Mouse (Mus musculus) neural tube, embryonic 12.5 days (tissue): Measurements from ENCODE around the gene Eva1c. TPM values are rescaled to one million over a fixed set of nuclear protein-coding genes. Genes with fewer than 3 reads are reported as not detected.
"Not testable (repeated sequence)": the region's sequence is repeated elsewhere in the genome, so short reads cannot be mapped to it uniquely, and the experiment has no call there.

ENCODE experiments used
- ATAC-seq: fragments of 200-750 bp; cut with Nextera tagmentation; 2 replicates; pipeline ENCODE4 v1.8.0; 2017; ENCODE audit warnings: low read depth, mild to moderate bottlenecking, moderate TSS enrichment, moderate library complexity; ENCODE audit not compliant: low FRiP score
- H3K27ac ChIP-seq: fragments of 300-500 bp; sonication (generic); 2 replicates; pipeline ENCODE4 v1.5.1; 2016
- H3K27me3 ChIP-seq: fragments of 300-500 bp; sonication (generic); replicated peaks from 2 replicates; pipeline ENCODE4 v1.6.1; 2016; ENCODE audit warnings: mild to moderate bottlenecking
- H3K36me3 ChIP-seq: fragments of 300-500 bp; sonication (generic); 2 replicates; pipeline ENCODE4 v1.6.1; 2016; ENCODE audit warnings: mild to moderate bottlenecking
- H3K4me1 ChIP-seq: fragments of 300-500 bp; sonication (generic); 2 replicates; pipeline ENCODE4 v1.6.1; 2016
- H3K4me2 ChIP-seq: fragments of 300-500 bp; sonication (generic); replicated peaks from 2 replicates; pipeline ENCODE4 v1.6.1; 2016; ENCODE audit warnings: mild to moderate bottlenecking
- H3K4me3 ChIP-seq: fragments of 300-500 bp; sonication (generic); 2 replicates; pipeline ENCODE4 v1.5.1; 2016
- H3K9ac ChIP-seq: fragments of 300-500 bp; sonication (generic); 2 replicates; pipeline ENCODE4 v1.6.1; 2016; ENCODE audit warnings: mild to moderate bottlenecking
- H3K9me3 ChIP-seq: fragments of 300-500 bp; sonication (generic); 2 replicates; pipeline ENCODE4 v1.6.1; 2016; ENCODE audit warnings: mild to moderate bottlenecking
- WGBS: fragments of 180-500 bp; shearing (Covaris S2); methylation state at CpG from one replicate; pipeline ENCODE4 v1.1.7; 2016; 5-methylcytosine and 5-hydroxymethylcytosine counted together
- polyA plus RNA-seq: library from polyadenylated mRNA; unstranded; fragments of >200 nt; fragmentation: Nextera tagmentation; extraction: Ambion mirVana; gene quantifications from 2 replicates; pipeline ENCODE4 v1.2.1, GENCODE M21; 2016

Eva1c gene
- polyA plus RNA-seq, 1 experiment from 2014 or later: 2.4 TPM

DNA sequence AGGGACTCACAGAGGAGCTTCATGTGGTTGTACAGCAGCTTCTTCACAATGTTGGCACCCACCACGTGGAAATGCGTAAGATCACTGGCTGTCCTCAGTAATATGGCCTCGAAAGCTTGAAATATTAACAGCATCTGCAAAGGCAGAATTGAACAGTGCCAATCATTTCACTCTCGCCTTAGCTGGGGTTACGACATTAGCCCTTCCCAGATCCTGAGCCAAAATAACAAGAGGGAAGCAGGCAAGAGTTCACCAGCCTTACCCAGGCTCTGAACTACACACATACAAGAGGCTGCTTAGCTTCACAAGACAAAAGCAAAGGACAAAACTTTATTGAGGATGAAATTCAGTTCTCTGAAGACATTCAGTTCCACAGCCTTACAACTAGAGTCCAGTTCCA, 22.1 kb upstream of the Eva1c start:
- H3K4me1 ChIP-seq: 0 out of 2 replicates have a peak, but pooled peaks cover 8% of the 10 kb centered on the region
- WGBS: 97% methylated on average over 5 of the region's 5 CpGs
- ATAC-seq: no peak
- no peak overlapping the region for H3K27ac ChIP-seq
- H3K4me3 ChIP-seq: no peak overlapping the region
- H3K9me3 ChIP-seq: no peaks in the 10 kb centered on the region
- H3K4me2 ChIP-seq: no peak overlapping the region
- H3K36me3 ChIP-seq: peaks cover 36% of the 10 kb centered on the region
- H3K9ac ChIP-seq: no peak overlapping the region
- no peaks in the 10 kb centered on the region for H3K27me3 ChIP-seq

DNA sequence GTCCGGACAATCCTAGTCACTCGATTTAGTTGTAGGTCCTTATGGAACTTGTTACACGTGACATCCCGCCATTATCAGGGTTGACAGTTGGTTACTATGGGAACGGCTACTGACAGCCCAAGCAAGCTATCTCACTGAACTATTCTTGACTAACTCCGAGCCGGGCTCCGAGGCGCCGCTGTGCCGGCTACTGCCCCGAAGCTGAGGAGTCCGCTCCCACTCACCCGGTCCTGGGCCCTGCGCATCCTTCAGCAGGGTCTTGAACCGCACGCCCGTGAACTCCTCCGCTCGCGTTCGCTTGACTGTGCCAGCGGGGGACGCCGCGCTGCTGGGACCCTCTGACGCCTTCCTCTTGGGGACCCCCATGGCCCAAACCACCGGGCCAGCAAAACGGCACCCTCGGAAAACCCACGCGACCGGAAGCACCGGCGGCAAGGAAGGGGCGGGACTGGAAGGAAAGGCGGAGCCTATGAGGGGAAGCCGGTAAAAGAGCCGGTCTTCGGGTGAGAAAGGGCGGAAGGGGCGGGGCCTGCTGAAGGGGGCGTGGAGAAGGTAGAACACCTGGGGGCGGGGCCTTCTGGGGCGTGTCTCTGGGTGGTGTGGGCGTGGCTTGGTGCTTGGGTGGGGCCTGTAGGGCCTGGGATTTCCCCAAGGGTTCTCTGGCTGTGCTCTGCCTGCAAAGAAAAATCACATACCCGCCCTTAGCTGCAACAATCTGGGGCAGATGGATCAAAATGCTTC, 16.4 kb upstream of the Eva1c start, which contains the start of gene Urb1:
Gene Urb1, minus strand, starts transcription at position 439 of the 741 bp plus-strand sequence.
- Histone ChIP-seq H3K4me3 (peak within 1 kb of the TSS; percentile 76), H3K27ac (no peak within 1 kb of the TSS), H3K36me3 (peaks cover 4% of the 10 kb centered on the region; the same call in 1 of the 2 replicates), H3K9ac (peak within 1 kb of the TSS; percentile 52), H3K27me3 (no peaks in the 10 kb centered on the region), H3K4me1 (peaks cover 17% of the 10 kb centered on the region; the same call in 1 of the 2 replicates), H3K9me3 (no peaks in the 10 kb centered on the region), H3K4me2 (peak within 1 kb of the TSS; percentile 83)
- peak; percentile 94 for ATAC-seq
- under 1% methylated on average over 47 of the region's 47 CpGs for WGBS

DNA sequence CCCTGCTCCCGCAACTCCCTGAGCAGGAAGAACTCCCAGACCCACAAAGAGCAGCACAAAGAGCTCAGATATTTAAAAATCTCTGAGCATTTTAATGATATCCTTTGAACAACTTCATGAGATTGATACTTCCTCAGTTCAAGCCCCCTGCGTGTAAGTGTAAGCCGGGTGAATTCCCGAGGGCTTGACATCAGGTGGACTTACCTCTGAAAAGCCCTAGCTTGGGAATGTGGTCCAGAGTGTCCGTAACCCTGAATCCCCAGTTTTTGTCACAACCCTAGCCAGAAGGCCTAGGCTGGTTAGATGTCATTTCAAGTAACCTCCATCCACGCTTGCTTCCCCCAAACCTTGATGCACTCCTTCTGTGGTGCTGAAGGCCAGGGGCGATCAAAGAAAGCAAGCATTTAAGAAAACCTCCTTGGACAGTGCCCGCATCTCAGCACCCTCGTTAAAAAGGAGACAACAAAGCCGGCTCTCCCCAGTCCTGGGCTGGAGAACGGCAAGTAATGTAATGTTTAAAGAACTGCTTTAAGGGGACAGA, 15.7 kb upstream of the Eva1c start:
- Histone ChIP-seq H3K27ac (no peak overlapping the region), H3K36me3 (no peaks in the 10 kb centered on the region), H3K4me1 (peaks cover 17% of the 10 kb centered on the region; the same call in 1 of the 2 replicates), H3K4me3 (peak overlapping the region; percentile 76), H3K9ac (peak overlapping the region; percentile 42; the same call in 1 of the 2 replicates), H3K27me3 (no peaks in the 10 kb centered on the region), H3K9me3 (no peaks in the 10 kb centered on the region), H3K4me2 (peak overlapping the region; percentile 83)
- peak; percentile 51 for ATAC-seq
- 52% methylated on average over 11 of the region's 11 CpGs for WGBS

DNA sequence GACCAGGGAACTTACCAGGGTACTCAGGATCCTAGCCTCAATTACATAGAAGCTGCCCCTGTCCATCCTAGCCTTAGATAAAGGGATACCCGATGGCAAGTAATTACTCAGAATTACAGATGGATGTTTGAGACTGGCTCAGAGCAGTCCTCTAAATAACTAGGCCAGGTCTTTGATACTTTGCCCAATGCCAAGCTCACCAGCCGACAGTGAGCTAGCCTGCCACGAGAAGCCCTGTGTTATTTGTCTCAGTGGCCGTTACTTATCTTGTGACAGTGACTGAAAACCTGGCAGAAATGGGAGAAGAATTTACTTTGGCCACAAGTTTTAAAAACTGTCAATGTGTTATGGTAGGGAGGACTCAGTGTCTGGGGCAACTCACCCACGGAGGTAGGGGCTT, 14.4 kb upstream of the Eva1c start:
- Histone ChIP-seq H3K4me2 (no peak overlapping the region), H3K9me3 (no peaks in the 10 kb centered on the region), H3K36me3 (no peaks in the 10 kb centered on the region), H3K27ac (no peak overlapping the region), H3K4me1 (peaks cover 17% of the 10 kb centered on the region; the same call in 1 of the 2 replicates), H3K9ac (no peak overlapping the region), H3K27me3 (no peaks in the 10 kb centered on the region), H3K4me3 (no peak overlapping the region)
- no peak for ATAC-seq
- 90% methylated on average over 5 of the region's 5 CpGs for WGBS

DNA sequence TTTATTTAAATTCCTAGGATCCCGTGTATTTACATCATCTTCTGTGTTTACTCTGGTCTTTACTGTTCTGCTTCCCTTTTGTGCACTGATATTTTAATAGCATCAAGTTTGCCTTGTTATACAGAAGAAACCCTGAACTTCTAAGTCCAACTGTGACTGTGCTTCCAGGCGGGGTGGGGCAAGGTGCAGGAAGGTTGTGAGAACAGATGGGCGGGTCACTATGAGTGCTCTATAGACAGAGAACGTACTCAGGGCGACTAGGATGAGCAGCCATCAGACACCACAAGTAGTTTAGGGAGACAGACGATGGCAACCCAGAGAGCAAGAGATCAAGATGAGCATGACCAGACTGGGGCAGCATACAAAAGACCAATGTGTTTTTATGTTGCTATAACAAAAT, 6.2 kb upstream of the Eva1c start:
- Histone ChIP-seq H3K9me3 (no peaks in the 10 kb centered on the region), H3K4me1 (no peaks in the 10 kb centered on the region), H3K36me3 (no peaks in the 10 kb centered on the region), H3K4me2 (no peak overlapping the region), H3K27ac (no peak overlapping the region), H3K4me3 (no peak overlapping the region), H3K9ac (no peak overlapping the region), H3K27me3 (no peaks in the 10 kb centered on the region)
- no peak for ATAC-seq
- WGBS: 84% methylated on average over 6 of the region's 6 CpGs

DNA sequence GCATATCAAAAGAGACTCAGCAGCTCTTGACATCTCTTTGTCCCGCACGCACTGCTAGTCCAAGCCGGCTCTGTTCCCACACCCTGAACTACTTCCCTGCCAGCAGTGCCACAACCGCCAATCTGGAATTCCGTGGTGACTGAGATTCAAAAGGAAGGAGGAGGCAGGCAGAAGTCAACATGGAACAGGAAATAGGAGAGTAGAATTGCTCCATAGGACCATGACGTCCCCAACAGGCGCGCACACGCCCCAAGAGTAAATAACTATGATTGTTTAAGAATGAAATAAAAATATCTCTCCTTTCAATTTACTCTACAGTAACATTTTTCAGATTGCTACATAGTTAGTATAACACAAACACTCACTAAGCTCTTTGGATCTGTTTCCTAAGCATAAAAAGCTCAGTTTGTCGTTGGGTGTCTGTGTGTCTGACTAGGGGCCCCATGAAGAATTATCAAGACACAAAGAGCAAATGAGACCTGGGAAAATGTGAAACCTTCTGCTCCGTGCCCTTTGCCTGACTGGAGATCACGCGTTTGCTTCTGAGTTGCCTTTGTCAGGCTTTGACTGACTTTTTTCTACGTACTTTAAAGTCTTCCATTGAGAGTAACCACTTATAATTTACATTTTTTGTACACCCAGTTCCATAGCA, 5.3 kb upstream of the Eva1c start:
- Histone ChIP-seq H3K9ac (no peak overlapping the region), H3K4me1 (no peaks in the 10 kb centered on the region), H3K27me3 (no peaks in the 10 kb centered on the region), H3K4me3 (no peak overlapping the region), H3K9me3 (no peaks in the 10 kb centered on the region), H3K36me3 (no peaks in the 10 kb centered on the region), H3K27ac (no peak overlapping the region), H3K4me2 (no peak overlapping the region)
- 87% methylated on average over 14 of the region's 14 CpGs for WGBS
- ATAC-seq: no peak

DNA sequence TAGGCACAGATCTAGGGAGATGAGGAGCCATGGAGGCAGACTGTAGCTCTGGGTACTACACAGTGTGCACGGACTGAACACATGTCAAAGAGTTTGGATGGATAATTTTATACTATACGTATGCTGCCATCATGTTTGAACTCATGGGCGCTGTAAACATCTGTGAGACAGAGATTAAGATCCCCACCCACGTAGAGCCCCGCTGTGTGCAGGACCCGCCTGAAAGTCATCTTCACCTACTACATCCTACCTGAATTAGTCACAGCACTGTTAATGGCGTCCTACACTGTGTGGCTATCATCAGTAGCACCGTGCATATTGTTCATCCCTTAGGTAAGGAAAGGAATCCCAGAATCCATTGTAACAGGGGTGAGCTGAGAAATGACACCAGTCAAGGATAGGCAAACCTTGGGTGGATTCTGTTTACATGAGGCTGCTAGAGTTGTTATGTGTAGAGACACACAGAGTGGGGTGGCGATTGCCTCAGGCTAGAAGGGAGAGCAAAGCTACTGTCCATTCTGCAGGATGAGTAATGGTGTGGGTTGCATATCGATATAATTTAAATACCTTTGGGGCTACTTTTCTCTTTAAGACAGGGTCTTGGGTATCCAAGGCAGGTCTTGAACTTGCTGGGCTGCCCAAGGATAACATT, 4.1 kb upstream of the Eva1c start:
- no peaks in the 10 kb centered on the region for H3K36me3 ChIP-seq
- no peak for ATAC-seq
- WGBS: 92% methylated on average over 10 of the region's 10 CpGs

DNA sequence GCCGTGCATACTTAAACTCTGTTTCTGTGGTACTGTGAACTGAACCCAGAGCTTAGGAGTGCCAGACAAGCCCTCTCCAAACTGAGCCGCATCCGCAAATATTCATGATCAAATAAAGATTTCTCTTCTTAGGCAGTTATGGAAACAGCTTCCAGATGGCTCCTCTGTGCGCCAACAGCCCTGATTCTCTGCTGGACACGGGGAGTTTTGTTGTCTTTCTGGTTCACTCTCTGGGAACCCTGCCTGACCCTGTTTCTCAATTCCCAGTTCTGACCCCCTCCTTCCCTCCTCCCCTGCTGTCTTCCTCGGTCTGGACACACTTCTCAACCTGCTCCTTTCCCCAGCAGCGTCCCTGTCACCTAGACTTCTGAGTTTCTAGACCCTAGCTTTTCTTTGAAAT, 3.5 kb upstream of the Eva1c start:
- Histone ChIP-seq H3K27ac (no peak overlapping the region), H3K4me2 (no peak overlapping the region), H3K27me3 (0 out of 2 replicates have a peak, but pooled peaks cover 3% of the 10 kb centered on the region), H3K9me3 (no peaks in the 10 kb centered on the region), H3K4me3 (no peak overlapping the region), H3K36me3 (no peaks in the 10 kb centered on the region), H3K4me1 (no peaks in the 10 kb centered on the region), H3K9ac (no peak overlapping the region)
- WGBS: 68% methylated on average over 7 of the region's 7 CpGs
- no peak for ATAC-seq

More for the DNA sequence above, 4.1 kb upstream of the Eva1c start:
- Histone ChIP-seq H3K4me2 (no peak overlapping the region), H3K4me1 (no peaks in the 10 kb centered on the region), H3K27me3 (no peaks in the 10 kb centered on the region), H3K9me3 (no peaks in the 10 kb centered on the region), H3K9ac (no peak overlapping the region), H3K4me3 (no peak overlapping the region), H3K27ac (no peak overlapping the region)

DNA sequence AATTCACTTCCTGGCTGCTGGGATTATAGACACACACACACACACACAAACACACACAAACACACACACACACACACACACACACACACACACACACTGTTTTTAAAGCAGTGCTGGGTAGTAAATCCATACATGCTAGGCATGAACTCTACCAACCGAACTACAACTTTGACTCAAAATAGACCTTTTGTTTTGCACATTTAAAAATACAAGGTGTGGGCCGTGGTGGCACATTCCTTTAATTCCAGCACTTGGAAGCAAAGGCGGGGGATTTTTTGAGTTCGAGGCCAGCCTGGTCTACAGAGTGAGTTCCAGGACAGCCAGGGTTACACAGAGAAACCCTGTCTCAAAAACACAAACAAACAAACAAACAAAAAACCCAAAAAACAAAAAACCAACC, 2.5 kb upstream of the Eva1c start:
- not testable (repeated sequence) for H3K27ac ChIP-seq, H3K9ac ChIP-seq, ATAC-seq, H3K9me3 ChIP-seq, H3K4me3 ChIP-seq, H3K4me1 ChIP-seq, H3K4me2 ChIP-seq, H3K36me3 ChIP-seq, H3K27me3 ChIP-seq
- 74% methylated on average over 4 of the region's 4 CpGs for WGBS

DNA sequence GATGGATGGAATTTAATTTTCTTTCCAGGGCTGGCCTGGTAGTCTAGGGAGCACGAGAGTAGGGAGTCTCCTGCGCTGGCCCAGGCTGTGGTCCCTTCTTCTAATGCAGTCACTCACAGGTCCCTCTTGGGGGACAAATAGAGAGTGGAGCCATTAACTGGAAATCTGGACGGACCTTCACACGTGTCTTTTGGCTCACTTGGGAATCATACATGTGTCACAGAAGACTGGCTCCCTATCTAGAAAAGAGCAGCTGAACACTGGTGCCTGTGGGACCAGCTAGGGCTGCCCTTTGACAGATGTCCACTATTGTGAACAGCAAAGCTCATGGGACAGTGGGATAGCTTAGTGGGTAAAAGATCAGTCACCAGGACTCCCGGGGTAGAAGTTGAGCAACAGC, 478 bp upstream of the Eva1c start:
- H3K4me1 ChIP-seq: peaks cover 15% of the 10 kb centered on the region
- no peaks in the 10 kb centered on the region for H3K9me3 ChIP-seq
- 78% methylated on average over 5 of the region's 5 CpGs for WGBS

DNA sequence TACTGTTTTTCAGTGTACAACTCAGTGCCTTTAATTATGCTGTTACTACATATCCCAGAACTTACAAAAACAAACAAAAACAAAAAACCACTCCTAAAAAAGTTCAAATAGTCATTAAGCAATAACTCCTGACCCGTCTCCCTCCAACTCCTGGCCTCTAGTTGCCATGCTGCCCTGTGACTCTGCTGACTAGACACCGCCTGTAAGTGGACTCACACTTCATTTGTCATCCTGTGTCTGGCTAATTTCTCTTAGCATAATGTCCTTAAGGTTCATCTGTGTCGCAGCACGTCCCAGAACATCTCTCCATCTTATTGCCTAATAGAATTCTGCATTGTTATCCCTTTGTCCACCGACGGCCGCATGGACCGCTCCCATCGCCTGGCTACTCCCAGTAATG, 979 bp downstream of the Eva1c start:
- WGBS: 76% methylated on average over 9 of the region's 9 CpGs
- Histone ChIP-seq H3K36me3 (no peaks in the 10 kb centered on the region), H3K4me3 (no peak overlapping the region), H3K9me3 (no peaks in the 10 kb centered on the region), H3K9ac (no peak overlapping the region), H3K27ac (no peak overlapping the region), H3K4me2 (no peak overlapping the region), H3K4me1 (peaks cover 22% of the 10 kb centered on the region), H3K27me3 (peaks cover 34% of the 10 kb centered on the region)
- no peak for ATAC-seq

More for the DNA sequence above, 478 bp upstream of the Eva1c start:
- no peak for ATAC-seq
- H3K36me3 ChIP-seq: no peaks in the 10 kb centered on the region
- H3K27me3 ChIP-seq: peaks cover 21% of the 10 kb centered on the region
- no peak overlapping the region for H3K4me2 ChIP-seq
- no peak overlapping the region for H3K4me3 ChIP-seq
- H3K27ac ChIP-seq: no peak overlapping the region
- no peak overlapping the region for H3K9ac ChIP-seq

DNA sequence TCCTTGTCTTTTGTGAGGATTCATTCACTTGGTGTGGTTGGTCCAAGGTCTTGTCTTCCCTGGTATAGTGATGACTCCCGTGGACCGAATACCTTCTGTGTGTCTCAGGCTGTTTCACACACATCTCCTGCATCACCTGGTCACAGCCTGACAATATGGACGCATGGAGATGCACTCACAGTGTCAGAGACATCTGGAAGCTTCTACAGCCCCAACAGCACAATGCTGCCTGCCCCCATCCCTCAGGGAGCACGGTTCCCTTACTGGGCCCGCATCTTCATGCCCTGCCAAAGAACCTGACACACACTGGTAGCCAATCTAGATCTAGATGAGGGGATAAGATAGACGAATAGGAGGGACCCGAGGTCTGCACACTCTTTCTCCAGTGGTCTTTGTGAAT, 2.6 kb downstream of the Eva1c start:
- Histone ChIP-seq H3K27me3 (peaks cover 34% of the 10 kb centered on the region), H3K36me3 (no peaks in the 10 kb centered on the region), H3K9ac (no peak overlapping the region), H3K4me2 (no peak overlapping the region), H3K4me1 (peaks cover 36% of the 10 kb centered on the region), H3K4me3 (no peak overlapping the region), H3K27ac (no peak overlapping the region), H3K9me3 (no peaks in the 10 kb centered on the region)
- no peak for ATAC-seq
- WGBS: 82% methylated on average over 7 of the region's 7 CpGs
